Mouse (Mus musculus) gastrocnemius, postnatal 14 days (tissue): ENCODE data around the gene Cst3. TPM values are rescaled to one million over a fixed set of nuclear protein-coding genes. Genes with fewer than 3 reads are reported as not detected.

ENCODE experiments used
- DNase-seq: peaks from one replicate; pipeline ENCODE4 v3.0.0; 2021; ENCODE audit warnings: mixed read lengths
- intact Hi-C: fragments of 180-260 bp; cut with DNase I; formaldehyde crosslinking; loops from one replicate; pipeline ENCODE4 v1.15.1; 2025; ENCODE audit warnings: low total_unique reads
- total RNA-seq, 2 experiments: library from RNA; stranded (reverse); gene quantifications; 2 replicates each; pipeline ENCODE4 v1.2.3; 2021

Cst3 gene
- total RNA-seq, 2 experiments from 2014 or later: 488 to 506 TPM

DNA sequence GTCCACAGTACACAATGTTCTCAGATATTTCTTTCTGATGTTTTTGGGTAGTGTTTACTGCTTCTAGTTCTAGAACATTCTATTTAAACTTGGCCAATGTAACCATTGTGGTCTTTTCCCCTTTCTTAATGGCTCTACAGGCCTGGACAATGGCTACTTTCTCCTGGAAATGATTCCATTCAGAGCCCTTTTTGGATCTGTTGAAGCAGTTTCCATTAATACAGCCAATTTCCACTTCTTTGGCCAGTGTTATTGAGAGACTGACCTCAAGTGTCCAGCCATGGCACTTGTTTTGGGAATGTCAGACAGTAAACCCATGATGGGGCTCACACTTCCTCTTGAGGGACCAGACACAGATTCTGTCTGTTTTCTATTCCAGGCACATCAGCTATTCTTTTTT, 13.8 kb downstream of the Cst3 start:
- intact Hi-C loops: no loop called here

DNA sequence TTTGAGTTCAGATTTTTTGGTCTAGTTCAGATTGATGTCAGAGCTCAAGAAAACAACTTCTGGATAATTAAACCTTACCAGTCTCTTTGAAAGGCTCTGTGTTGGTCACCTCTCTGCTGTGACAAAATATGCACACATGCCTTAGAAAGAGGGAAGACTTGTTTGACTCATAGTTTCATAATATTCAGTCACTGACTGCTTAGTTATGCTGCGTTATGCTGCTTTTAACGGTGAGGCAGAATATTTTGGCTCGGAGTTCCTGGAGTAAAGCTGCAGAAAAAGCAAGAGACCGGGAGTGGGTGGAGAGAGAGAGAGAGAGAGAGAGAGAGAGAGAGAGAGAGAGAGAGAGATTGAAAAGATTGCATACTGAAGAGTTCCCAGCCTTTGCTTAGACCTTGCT, 14.5 kb downstream of the Cst3 start:
- intact Hi-C loops: no loop called here

More for the DNA sequence above, 13.8 kb downstream of the Cst3 start:
- no peak for DNase-seq

DNA sequence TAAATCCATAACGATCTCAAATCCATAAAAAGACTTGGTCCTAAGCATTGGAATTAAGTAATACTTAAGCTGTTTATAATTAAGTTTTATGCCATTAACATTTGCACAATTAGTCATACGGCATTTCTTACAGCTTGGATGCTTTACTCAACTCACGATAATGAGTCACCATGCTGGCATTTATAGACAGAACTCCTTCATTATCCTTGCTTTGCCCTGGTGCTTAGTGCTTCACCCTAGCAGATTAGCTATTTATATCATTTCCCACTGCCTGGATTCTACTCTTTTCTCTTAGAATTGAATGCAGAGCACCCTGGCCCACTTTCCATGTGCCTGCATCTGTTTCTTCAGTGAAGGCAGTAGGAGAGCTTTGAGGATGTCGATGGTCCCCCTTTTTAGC, 18.0 kb downstream of the Cst3 start:
- no peak for DNase-seq
- intact Hi-C loops: no loop called here

More for the DNA sequence above, 14.5 kb downstream of the Cst3 start:
- no peak for DNase-seq

DNA sequence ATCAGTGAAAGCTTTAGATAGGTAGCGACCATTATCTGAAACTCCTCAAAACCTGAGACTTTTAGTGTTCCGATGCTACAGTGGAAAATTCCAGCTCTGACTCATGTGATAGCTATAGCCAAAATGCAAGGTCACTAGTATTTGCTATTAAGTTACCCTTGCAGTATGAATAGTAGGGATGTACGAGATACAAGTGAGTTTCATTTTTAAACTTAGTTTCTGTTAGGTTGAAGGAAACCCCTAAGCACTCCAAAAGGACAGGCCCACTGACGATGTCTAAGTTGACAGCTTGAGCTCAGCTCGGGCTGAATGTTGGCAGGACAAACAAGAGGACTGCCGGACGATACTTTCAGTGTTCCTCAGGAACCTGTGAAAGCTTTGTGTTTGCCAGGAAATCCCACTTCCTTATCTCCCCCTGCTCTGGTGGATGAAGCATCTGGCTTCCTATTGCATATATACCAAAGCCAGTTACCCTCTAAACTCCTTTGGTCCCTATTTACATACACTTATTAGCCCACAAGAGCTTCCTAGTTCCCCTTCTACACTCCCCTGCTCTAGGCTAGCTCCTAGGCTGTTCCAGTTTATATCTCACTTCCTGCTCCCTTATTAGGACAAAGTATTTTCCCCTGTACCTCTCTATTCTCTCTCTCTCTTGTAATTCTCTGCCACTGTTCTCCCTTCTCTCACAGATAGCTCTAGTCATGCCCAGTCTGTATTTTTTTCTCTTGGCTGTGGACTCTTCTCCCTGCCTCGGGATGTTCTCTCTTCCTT, 18.7 kb downstream of the Cst3 start:
- DNase-seq: no peak
- intact Hi-C loops: no loop called here

DNA sequence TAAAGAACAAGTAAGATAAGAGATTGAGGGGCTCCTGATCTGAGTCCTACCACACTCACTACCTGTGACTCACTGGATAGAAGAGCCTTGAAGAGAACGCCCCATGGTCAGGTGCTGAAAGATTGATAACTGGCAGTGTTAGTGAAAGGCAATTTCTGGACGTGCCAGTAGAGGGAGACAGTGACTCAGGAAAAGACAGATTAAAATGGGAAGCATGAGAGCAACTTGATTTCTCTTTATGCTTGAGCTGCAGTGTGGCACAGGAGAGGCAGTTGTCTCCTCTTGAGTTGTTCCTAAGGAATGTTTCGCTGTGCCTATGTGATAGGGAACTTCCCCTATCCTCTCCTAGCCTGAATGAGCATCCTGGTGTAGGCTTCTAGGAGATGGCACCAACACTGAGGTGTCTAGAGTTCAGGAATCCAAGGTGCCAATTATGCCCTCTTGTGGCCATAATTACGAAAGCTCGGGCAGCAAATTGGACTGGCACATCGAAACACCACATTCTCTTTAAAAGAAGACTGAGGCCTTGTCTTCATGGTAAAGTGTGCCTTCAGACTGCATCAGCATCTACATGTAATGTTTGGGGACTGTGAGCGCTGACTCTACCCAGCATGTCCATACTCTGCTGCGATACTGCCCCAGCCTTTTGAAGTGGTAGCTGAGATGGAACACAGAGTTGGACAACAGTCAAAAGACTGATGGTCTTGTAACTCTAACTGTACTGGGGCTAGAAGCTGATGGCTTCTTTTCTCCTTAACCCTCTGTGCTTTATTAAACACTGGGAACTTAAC, 24.2 kb downstream of the Cst3 start:
- peak; percentile 52 for DNase-seq
- intact Hi-C loops: no loop called here

DNA sequence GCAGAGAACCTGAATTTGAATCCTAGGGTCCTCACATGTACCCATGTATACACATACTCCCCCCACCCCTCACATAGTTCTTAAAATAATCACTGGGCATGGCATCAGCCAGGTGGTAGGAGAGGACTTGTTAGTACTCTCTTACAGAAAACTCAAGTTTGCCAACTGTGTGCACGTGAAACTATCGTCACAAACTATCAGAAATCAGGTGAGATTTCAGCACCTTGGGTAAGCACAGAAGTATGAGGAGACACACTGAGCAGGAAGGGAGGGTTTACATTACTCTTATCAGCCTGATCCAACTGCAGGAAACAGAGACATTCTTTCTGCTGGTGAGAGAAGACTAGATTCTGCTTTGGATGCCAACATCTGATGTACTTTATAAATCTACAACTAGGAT, 36.3 kb downstream of the Cst3 start:
- DNase-seq: no peak
- intact Hi-C loops: no loop called here

DNA sequence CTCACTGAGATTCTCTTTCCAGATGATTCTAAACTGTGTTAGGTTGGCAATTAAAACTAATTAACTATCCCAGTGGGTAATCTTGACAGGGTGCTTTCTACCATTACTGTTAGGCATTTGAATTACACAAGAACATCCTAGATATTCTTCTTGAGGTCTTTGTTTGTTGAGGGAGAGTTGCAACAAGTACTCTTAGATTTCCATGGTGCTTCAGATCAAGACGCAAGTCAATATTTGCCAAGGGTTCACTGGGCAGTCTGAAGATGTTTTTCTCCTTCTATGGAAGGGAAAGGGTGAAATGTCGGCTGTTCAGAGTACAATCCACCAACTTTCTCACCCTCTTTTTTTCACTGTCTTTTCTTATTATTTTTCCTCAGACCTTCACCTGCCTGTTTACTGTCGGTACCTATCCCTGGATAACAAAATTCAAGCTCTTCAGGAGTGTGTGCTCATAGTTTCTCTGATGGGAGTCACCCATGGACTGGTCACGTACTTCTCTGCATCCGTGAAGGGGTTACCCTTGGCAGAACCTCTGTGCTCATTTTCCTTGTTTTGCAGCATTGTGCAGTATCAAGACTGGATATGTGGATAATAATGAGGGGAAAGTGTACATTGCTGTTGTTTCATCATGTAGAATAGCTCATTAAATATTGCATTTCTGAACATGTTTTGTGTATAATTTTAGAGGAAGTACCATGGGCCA, 37.3 kb downstream of the Cst3 start:
- intact Hi-C loops: no loop called here

DNA sequence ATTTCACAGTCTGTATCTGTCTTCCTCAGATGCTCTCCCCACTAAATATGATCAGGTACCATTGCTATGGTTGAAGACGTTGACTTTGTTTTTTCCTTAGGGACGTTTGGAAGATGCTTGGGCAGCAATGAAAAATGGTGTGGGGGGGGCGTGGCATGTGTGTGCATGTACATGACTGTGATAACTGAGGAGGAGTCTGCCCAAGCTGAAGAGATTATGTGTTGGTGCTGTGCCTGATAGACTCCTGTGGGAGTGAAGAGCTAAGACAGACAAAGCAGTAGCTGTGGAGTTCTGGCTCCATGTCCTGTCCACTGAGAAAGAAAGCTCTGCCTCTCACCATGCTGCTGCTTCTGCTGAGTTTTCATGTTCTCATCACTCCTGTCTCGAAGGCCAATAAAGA, 40.6 kb downstream of the Cst3 start, which contains the start of gene Cst9:
Gene Cst9, plus strand, starts transcription at position 236 of the 400 bp plus-strand sequence.
- intact Hi-C loops: no loop called here
- no peak for DNase-seq

More for the DNA sequence above, 37.3 kb downstream of the Cst3 start:
- no peak for DNase-seq

DNA sequence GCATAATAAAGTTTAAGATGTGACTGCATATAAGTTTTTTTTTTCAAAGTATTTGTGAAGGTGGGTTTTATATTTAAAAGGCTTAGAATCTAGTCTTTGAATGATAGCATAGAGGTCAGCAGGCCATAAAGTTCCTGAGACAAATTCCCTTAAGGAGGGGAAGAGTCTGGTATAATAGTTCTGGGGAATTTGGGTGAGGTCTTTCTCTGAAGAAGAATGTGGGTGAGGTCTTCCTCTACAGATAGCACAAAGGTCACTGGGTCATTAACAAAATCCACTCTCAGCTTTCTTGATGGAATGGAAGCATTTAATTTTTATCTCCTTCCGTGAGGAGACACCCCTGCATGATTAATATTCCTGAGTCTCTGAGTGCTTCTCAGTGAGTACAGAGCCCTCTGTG, 49.5 kb downstream of the Cst3 start:
- DNase-seq: no peak
- intact Hi-C loops: no loop called here

Other genes with a start within 250 kb of the Cst3 start
- gene Nxt1, start 203.1 kb downstream of the Cst3 start, total RNA-seq: 1 to 10 TPM; 4.7 to 5.3 TPM
- 10 to 100 TPM; 13.4 to 13.9 TPM for gene Gzf1, start 194.7 kb downstream of the Cst3 start, total RNA-seq
- 1 to 10 TPM; 3.3 to 4.1 TPM for gene Napb, start 143.2 kb downstream of the Cst3 start, total RNA-seq
- not detected for gene Cstl1, start 125.3 kb downstream of the Cst3 start, total RNA-seq
- not detected for gene Cst11, start 104.2 kb downstream of the Cst3 start, total RNA-seq
- not detected for gene 8030411F24Rik, start 93.7 kb downstream of the Cst3 start, total RNA-seq
- gene Cst12, start 86.3 kb downstream of the Cst3 start, total RNA-seq: not detected
- gene Cst8, start 76.9 kb downstream of the Cst3 start, total RNA-seq: not detected
- gene Cst13, start 55.6 kb downstream of the Cst3 start, total RNA-seq: not detected
- not detected for gene Cst9, start 40.5 kb downstream of the Cst3 start, total RNA-seq
- gene 9230104L09Rik, start 10.7 kb downstream of the Cst3 start, total RNA-seq: 1 to 10 TPM in 1 of 2 experiments, under 1 TPM in 1; 0.53 to 1.5 TPM
- gene Gm1330, start 127.6 kb upstream of the Cst3 start, total RNA-seq: not detected
- not detected for gene Gm10750, start 141.5 kb upstream of the Cst3 start, total RNA-seq